Mouse (Mus musculus): ENCODE measurements at regions not wholly inside any gene's neighbourhood (a gene's known extent, or its start where the extent isn't known, plus 50 kb on each side); places are given as distances from the start of the nearest gene placed in this dataset.

DNA sequence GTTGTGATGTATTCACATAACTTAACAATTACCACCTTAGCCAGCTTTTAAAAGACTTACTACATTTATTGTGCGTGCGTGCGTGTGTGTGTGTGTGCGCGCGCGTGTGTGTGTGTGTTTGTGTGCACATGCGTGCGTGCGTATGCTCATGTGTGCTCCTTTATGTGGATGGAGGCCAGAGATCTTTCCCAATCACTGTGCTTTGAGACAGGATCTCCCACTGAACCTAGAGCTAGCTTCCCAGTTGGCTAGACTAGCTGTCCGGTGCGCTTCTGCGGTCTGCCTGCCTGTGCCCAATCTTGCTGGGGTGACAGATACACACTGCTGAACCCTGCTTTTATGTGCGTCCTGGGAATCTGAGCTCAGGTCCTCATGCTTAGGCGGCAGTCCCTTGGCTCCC lies 50.1 kb upstream of the Arhgap29 start:
- no peak for DNase-seq

DNA sequence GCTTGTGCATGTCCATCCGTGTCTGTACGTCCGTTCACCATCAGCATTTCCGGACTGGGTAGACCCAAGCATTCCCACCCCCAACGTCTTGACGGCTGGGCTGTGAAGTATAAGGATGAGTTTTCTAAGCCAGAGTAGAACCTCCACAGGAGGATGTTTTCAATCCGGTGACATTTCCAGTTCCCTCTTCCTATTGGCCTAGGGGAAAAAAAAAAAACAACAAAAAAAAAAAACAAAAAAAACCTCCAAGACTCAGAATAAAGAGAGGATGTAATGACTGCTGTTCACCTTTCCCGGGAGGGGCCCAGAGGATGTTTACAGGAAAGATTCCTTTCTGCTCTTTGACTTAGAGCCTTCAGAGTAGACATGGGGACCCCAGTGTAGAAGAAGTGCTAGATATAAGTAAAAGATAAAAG lies 51.9 kb upstream of the Arhgap29 start:
- no peak for DNase-seq

DNA sequence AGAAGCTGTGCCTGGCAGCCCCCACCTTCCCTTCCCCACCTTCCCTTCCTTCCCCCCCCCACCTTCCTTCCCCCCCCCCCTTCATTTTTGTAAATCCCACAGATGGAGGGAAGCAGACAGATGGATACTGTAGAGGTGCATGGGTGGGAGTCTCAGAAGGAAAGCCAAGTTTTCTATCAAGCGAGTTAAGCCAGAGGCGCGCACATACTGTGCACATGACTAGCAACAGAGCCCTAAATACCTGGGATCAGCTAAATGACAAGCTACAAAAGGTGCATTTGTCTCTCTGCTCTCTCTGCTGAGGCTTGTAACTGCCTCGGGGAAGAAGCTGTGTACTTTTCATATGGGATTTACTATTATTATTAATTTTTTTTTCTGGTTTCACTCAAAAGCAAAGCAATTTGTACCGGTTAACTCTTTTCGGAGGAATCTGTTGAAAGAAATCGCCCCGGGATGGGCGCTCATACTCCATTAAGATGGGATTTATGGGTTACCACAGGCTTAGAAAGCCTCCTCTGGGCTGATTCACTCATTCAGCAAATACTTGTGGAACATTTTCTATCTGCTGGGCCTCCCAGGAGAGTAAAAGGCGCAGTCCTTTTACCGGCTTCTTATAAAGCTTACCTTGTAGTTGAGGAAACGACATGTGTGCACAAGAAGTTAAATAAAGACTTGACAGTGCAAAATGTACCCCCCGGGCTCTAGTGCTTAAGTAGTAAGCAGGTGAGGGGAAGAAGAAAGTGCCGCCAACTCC lies 54.3 kb upstream of the Arhgap29 start:
- DNase-seq = no peak

- DNase-seq = no peak
These were observed 58.7 kb upstream of the Arhgap29 start for GRCm38 (mm10) chr3:121893606-121894005.

DNA sequence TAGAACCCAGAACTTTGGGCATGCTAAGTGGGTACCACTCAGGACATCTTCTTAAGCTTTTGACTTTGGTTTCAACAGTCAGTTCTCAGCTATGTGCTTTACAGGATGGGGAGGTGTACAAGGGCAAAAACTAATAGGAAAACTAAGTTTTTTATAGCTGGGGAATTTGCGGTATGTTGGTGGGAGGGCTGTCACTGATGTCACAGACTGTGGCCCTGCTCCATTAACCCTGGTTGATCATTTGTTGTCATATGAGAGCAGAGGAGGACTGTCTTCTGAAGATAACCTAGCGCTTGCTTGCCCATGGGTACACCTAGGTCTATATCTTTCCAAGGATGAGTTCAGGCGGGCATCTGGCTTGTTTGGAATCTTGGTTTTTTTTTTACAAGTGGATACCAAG lies 59.7 kb upstream of the Arhgap29 start:
- DNase-seq = no peak

DNA sequence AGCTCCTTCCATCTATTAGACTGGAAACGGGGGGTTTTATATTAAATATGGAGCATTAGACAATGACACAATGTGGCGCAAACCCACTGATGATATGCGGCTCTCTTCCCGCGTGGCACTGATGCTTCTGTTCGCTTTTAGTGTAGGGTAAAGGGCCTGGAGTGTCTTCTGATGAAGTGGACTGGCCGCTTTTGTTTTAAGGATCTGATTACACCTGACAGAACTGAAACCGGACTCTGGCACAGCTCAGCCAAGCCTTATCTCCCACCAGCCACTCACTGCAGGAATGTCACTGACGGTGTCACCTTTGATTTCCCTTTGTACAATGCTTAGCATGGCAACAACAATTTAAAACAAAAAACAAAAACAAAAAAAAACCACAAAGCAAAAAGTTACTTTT lies 61.0 kb upstream of the Arhgap29 start:
- no peak for DNase-seq

DNA sequence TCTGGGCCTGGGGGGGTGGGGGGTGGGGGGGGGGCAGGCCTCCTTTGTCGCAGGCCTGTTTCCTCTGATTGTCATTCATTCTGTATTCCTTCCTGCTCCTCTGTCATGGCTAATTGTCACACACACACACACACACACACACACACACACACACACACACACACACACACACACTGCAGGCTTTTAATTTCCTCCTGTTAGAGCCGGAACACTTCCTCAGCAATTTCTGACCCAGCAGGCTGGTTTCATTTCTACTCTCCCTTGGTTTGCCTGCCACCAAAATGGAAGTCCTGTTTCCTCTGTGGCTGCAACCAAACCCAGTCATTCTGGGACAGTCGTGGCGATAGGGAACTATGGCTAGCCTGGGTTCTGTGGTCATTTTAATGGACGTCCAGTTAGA lies 61.8 kb upstream of the Arhgap29 start:
- no peak for DNase-seq

GRCm38 (mm10) chr3:121886870-121887605 lies 65.3 kb upstream of the Arhgap29 start:
- no peak for DNase-seq

DNA sequence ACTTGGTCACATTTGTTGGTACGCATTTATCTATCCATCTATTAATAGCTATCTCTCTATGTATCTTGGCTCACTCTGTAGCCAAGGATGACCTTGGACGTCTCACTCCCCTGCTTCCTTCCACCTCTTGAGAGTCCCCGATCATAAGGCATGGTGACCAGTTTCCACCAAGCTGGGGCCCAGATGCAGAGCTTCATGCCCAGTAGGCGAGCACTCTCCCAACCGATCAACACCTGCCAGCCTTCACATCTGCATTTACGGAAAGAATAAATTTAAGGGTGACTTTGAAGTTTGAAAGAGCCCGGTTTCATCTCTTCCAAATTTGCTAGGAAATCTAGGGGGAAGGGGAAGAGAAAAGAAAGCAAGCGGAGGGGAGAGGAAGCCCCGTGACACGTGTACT lies 66.0 kb upstream of the Arhgap29 start:
- DNase-seq = no peak

GRCm38 (mm10) chr3:121885265-121886178 lies 66.8 kb upstream of the Arhgap29 start:
- peak in 1 of 2 experiments; percentile 9 for DNase-seq

DNA sequence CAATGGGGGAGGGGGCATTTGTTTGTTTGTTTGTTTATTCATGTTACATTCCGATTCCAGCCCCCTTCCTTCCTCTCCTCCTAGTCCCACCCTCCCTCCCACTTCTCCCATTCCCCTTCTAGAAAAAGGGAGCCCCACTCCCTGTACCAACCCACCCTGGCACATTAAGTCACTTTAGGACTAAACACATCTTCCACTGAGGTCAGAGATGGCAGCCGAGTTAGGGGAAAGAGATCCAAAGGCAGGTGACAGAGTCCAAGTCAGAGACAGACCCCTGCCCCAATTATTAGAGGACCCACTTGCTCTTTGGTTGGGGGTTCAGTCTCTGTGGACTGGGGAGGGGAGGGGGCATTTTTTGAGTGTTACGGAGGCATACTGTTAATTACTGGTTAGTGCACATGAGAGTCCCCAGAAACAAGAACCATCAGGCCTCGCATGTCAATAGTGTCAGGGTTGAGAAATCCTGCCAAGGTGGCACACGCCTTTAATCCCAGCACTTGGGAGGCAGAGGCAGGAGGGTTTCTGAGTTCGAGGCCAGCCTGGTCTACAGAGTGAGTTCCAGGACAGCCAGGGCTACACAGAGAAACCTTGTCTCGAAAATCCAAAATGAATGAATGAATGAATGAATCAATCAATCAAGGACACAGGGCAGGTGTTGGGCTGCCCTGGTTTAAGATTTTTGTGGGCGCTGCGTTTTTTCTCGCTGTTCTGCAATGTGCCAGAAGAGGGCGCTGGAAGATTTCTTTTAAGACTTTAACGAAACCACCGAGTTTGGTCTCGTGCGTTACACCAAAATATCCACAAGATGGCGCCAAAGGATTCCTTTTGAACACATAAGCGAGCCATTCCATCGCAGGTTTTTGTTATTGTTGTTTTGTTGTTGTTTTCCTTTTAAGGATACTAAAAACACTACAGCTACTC lies 67.8 kb upstream of the Arhgap29 start:
- DNase-seq = peak; percentile 86 to 96

GRCm38 (mm10) chr3:121880355-121880754 lies 65.3 kb upstream of the Abcd3 start:
- no peak for DNase-seq

DNA sequence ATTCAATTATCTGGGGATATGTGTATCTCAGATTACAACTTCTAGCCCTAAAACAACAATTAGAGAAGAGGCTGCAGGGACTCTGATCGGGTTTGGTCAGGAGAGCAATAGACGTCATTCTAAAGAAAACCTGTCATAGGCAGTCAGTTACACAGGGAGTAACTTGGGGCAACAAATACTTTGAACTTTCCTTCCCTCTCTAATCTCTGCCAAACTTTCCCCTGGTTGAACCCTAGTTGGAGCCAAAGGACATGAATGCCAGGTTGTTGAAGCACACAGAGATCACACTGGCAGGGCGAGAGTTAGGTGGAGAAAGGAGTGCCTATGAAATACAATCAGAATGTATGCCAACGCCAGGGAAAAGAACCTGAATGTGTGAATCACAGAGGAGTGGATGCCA lies 60.0 kb upstream of the Abcd3 start:
- DNase-seq = no peak

- no peak for DNase-seq
These were observed 59.5 kb upstream of the Abcd3 start for GRCm38 (mm10) chr3:121874576-121874975.

DNA sequence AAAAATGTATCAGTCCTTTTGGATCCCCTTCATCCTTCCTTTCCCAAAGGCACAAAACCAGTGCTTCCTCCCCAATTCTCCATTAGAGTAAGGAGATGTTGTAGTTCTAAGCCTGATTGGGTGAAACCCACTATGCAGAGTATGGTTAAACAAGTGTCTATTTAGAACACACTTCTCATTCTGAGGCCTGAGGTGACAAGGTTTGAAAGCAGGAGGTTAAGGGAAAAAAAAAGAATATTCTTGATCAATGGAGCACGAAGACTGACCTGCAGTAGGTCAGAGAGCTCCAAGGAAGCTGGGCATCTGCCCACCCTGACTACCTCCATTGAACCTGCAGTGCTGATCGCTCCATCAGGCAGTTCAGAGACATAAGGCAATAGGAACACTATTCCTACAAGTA lies 58.5 kb upstream of the Abcd3 start:
- DNase-seq = no peak

DNA sequence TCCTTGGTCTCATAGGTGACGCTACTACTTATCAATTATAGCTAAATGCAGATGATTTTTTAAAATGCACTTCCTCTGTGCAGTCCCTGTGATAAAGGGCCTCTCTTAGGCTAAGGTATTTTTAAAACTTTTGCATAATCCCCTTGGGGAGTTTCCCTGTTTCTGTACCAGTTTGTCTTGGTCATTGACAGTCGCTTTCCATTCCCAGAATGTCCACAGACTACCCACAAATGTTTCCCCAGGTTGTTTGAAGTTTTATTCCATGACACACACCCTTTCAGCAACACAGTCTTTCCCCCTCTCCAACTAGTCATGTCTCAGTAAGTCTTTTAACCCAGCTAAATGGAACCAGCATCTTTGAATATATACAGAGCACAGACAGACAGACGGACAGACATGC lies 57.6 kb upstream of the Abcd3 start:
- no peak for DNase-seq

GRCm38 (mm10) chr3:121871795-121872194 lies 56.7 kb upstream of the Abcd3 start:
- no peak for DNase-seq

DNA sequence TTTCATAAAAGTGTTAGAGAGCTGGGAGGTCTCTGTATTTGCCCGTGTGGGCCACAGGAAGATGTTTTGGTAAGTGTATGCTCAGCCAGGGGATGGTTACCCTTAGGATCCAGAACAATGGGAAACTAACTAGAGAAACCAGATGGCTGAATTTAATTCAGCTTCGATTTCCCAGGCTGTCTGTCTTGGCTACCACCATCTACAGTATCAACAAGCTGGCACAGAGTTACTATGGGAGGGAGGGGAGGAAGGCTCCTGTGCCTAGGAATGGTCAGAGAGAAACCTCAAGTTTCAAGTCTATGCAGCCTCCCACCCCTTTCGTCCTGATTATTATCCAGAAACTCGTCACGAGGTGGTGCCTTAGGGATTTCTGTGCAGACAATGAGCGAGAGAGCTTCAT lies 55.6 kb upstream of the Abcd3 start:
- DNase-seq = no peak

DNA sequence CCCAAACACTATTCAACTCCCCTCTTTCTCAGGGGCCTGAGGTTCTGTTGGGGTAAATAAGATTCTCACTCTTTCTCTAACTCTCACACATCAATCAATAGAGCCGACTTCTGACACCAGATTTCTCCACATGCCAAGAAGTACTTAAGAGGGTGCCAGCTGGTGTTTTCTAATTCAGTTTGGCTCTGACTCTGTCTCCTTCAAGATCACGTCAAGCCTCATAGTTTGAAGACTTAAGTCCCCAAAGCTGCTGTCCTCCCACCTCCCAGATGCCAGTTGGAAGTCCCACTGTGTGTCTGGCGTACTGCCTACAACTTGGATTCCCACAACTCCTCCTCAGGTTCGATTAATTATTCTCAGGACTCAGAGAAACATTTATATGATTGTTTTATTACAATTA lies 54.6 kb upstream of the Abcd3 start:
- DNase-seq = no peak

- DNase-seq = no peak
These were observed 52.2 kb upstream of the Abcd3 start for GRCm38 (mm10) chr3:121867301-121867700.

DNA sequence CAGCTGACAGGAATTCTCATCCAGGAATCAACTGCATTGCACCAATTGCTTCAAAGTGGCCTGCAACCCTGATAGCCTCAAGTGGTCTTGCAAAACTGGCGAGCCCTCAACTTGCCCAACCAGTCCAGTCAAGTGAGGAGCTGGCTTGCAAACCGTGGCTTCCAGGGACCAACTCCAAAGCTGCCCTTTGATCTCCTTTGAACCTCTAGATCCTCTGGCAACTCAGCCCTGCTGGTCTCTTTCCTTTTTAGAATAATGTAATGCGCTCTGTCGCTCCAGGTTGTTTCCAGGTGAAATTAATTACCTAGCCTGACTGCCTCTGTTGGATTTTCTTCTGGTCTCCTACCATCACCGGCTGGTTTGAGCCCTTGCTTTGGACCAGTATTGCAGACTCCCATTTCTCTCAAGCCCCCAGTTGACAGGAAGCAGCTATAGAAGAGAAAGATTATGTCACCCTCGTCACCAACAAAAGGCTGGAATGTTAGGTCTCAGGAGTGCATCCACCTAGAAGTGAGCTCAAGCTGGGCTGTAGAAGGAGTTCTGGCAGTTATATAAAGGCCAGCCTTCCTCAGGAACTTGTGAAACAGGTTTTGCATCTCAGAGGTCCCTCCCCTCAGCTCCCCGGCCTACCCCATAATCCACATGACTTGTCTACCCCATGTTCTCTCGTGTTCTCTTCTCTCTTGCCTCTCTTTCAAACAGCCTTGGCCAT lies 49.8 kb upstream of the Abcd3 start:
- no peak for DNase-seq

Measured in cerebellum, postnatal 36 days (tissue).